Mouse (Mus musculus) intestine, postnatal 0 days (tissue): ENCODE measurements around the gene Gm6034. TPM values are rescaled to one million over a fixed set of nuclear protein-coding genes. Genes with fewer than 3 reads are reported as not detected.
A peak's percentile ranks its signal among the peaks of the same experiment; 100 is the strongest.

Experiments
- ATAC-seq: fragments of 200-750 bp; cut with Nextera tagmentation; 2 replicates; pipeline ENCODE4 v1.8.0; 2017; ENCODE audit warnings: mild to moderate bottlenecking, moderate TSS enrichment, moderate library complexity
- H3K27ac ChIP-seq: fragments of 300-500 bp; sonication (generic); 2 replicates; pipeline ENCODE4 v1.5.1; 2014; ENCODE audit warnings: mild to moderate bottlenecking, low read depth, low read length, moderate library complexity
- H3K27me3 ChIP-seq: fragments of 300-500 bp; sonication (generic); replicated peaks from 2 replicates; pipeline ENCODE4 v1.6.1; 2014; ENCODE audit warnings: low read length, mixed read lengths; ENCODE audit not compliant: control insufficient read depth, insufficient read depth
- H3K36me3 ChIP-seq: fragments of 300-500 bp; sonication (generic); 2 replicates; pipeline ENCODE4 v1.6.1; 2014; ENCODE audit warnings: mild to moderate bottlenecking, moderate library complexity; ENCODE audit not compliant: control insufficient read depth, insufficient read depth
- H3K4me1 ChIP-seq: fragments of 300-500 bp; sonication (generic); replicated peaks from 2 replicates; pipeline ENCODE4 v1.6.1; 2014; ENCODE audit warnings: antibody characterized with exemption, low read length, mixed read lengths; ENCODE audit not compliant: control insufficient read depth, insufficient read depth
- H3K4me2 ChIP-seq: fragments of 300-500 bp; sonication (generic); replicated peaks from 2 replicates; pipeline ENCODE4 v1.6.1; 2014; ENCODE audit warnings: low read depth, mild to moderate bottlenecking, moderate library complexity
- H3K4me3 ChIP-seq: fragments of 300-500 bp; sonication (generic); 2 replicates; pipeline ENCODE4 v1.5.1; 2014; ENCODE audit warnings: low read depth, low read length
- H3K9ac ChIP-seq: fragments of 300-500 bp; sonication (generic); 2 replicates; pipeline ENCODE4 v1.6.1; 2014; ENCODE audit warnings: mild to moderate bottlenecking, low read depth, low read length
- H3K9me3 ChIP-seq: fragments of 300-500 bp; sonication (generic); 2 replicates; pipeline ENCODE4 v1.6.1; 2016; ENCODE audit warnings: mixed run types; ENCODE audit not compliant: control insufficient read depth
- CTCF ChIP-seq: sonication (generic); IDR thresholded peaks from 2 replicates; pipeline ENCODE4 v1.5.1; 2016; ENCODE audit warnings: low read depth, mild to moderate bottlenecking, control low read depth, antibody characterized with exemption, moderate library complexity
- WGBS: fragments of 180-500 bp; shearing (Covaris S2); extraction: QIAGEN DNeasy Blood & Tissue Kit; methylation state at CpG from one replicate; pipeline ENCODE4 v1.1.7; 2014; 5-methylcytosine and 5-hydroxymethylcytosine counted together
- polyA plus RNA-seq: library from polyadenylated mRNA; unstranded; fragments of >200 nt; fragmentation: Nextera tagmentation; extraction: Ambion mirVana; gene quantifications from 2 replicates; pipeline ENCODE4 v1.2.1, GENCODE M21; 2015

Gene Gm6034
- polyA plus RNA-seq, 1 experiment from 2014 or later, result 3.1 TPM

- no peak for ATAC-seq
- 0 out of 2 replicates have a peak, but pooled peaks cover 3% of the 10 kb centered on the region for H3K4me1 ChIP-seq
- no peak overlapping the region for H3K9ac ChIP-seq
- TF ChIP-seq CTCF, result no peak
- WGBS, result 97% methylated on average over 9 of the region's 9 CpGs
- no peak overlapping the region for H3K4me2 ChIP-seq
- H3K27me3 ChIP-seq, result no peaks in the 10 kb centered on the region
- H3K4me3 ChIP-seq, result no peak overlapping the region
- no peaks in the 10 kb centered on the region for H3K9me3 ChIP-seq
- H3K27ac ChIP-seq, result no peak overlapping the region
- no peaks in the 10 kb centered on the region for H3K36me3 ChIP-seq
Measured at GRCm38 (mm10) chr17:36022098-36022497, 20.7 kb upstream of the Gm6034 start.

- Histone ChIP-seq H3K4me1 (0 out of 2 replicates have a peak, but pooled peaks cover 3% of the 10 kb centered on the region), H3K9ac (no peak overlapping the region), H3K36me3 (no peaks in the 10 kb centered on the region), H3K4me3 (no peak overlapping the region), H3K4me2 (no peak overlapping the region), H3K27me3 (no peaks in the 10 kb centered on the region), H3K27ac (no peak overlapping the region), H3K9me3 (no peaks in the 10 kb centered on the region)
- 92% methylated on average over 6 of the region's 6 CpGs for WGBS
- no peak for ATAC-seq
- TF ChIP-seq CTCF, result no peak
Measured at GRCm38 (mm10) chr17:36022922-36023321, 19.8 kb upstream of the Gm6034 start.

GRCm38 (mm10) chr17:36023710-36024654 is 18.8 kb upstream of the Gm6034 start:
- Histone ChIP-seq H3K4me3 (no peak overlapping the region), H3K27ac (no peak overlapping the region; the same call in 1 of the 2 replicates), H3K4me1 (0 out of 2 replicates have a peak, but pooled peaks cover 3% of the 10 kb centered on the region), H3K4me2 (peak overlapping the region; percentile 27; the same call in 1 of the 2 replicates), H3K9me3 (no peaks in the 10 kb centered on the region), H3K27me3 (no peaks in the 10 kb centered on the region), H3K9ac (no peak overlapping the region), H3K36me3 (no peaks in the 10 kb centered on the region)
- peak; percentile 68 for ATAC-seq
- no peak for TF ChIP-seq CTCF
- 50% methylated on average over 9 of the region's 9 CpGs for WGBS

- no peak for TF ChIP-seq CTCF
Measured at GRCm38 (mm10) chr17:36025197-36025596, 17.6 kb upstream of the Gm6034 start.

GRCm38 (mm10) chr17:36025901-36026300 is 16.9 kb upstream of the Gm6034 start:
- Histone ChIP-seq H3K27ac (no peak overlapping the region), H3K4me1 (no peaks in the 10 kb centered on the region), H3K9ac (no peak overlapping the region), H3K27me3 (no peaks in the 10 kb centered on the region), H3K4me3 (no peak overlapping the region), H3K36me3 (no peaks in the 10 kb centered on the region; the same call in 1 of the 2 replicates), H3K4me2 (no peak overlapping the region), H3K9me3 (no peaks in the 10 kb centered on the region)
- WGBS, result 62% methylated on average over 4 of the region's 4 CpGs
- ATAC-seq, result no peak
- TF ChIP-seq CTCF, result no peak

More at GRCm38 (mm10) chr17:36025197-36025596, 17.6 kb upstream of the Gm6034 start:
- Histone ChIP-seq H3K4me2 (no peak overlapping the region), H3K9me3 (no peaks in the 10 kb centered on the region), H3K27me3 (no peaks in the 10 kb centered on the region), H3K4me1 (no peaks in the 10 kb centered on the region), H3K27ac (no peak overlapping the region), H3K9ac (no peak overlapping the region), H3K36me3 (no peaks in the 10 kb centered on the region), H3K4me3 (no peak overlapping the region)
- 88% methylated on average over 5 of the region's 5 CpGs for WGBS
- ATAC-seq, result no peak

- TF ChIP-seq CTCF, result no peak
- H3K27ac ChIP-seq, result no peak overlapping the region
- H3K9ac ChIP-seq, result no peak overlapping the region
- no peak overlapping the region for H3K4me2 ChIP-seq
- no peaks in the 10 kb centered on the region for H3K27me3 ChIP-seq
- H3K9me3 ChIP-seq, result no peaks in the 10 kb centered on the region
- WGBS, result 88% methylated on average over 4 of the region's 4 CpGs
- no peaks in the 10 kb centered on the region for H3K4me1 ChIP-seq
- no peaks in the 10 kb centered on the region; the same call in 1 of the 2 replicates for H3K36me3 ChIP-seq
- no peak overlapping the region for H3K4me3 ChIP-seq
- ATAC-seq, result no peak
Measured at GRCm38 (mm10) chr17:36027663-36028062, 15.1 kb upstream of the Gm6034 start.
